Mouse (Mus musculus) lung, adult 2 months (tissue): Measurements from ENCODE around the gene Desi2.

ENCODE experiments used
- CTCF ChIP-seq: fragments of 200-500 bp; IDR thresholded peaks from 2 replicates; pipeline ENCODE4 v1.5.1; 2011; ENCODE audit warnings: mild to moderate bottlenecking, low read length, control low read depth; ENCODE audit not compliant: insufficient read depth
- POLR2A ChIP-seq: fragments of 200-500 bp; IDR thresholded peaks from 2 replicates; pipeline ENCODE4 v1.6.1; 2011; ENCODE audit warnings: low read depth, mild to moderate bottlenecking, control low read depth, low read length, borderline replicate concordance; ENCODE audit errors: extremely low read depth

DNA sequence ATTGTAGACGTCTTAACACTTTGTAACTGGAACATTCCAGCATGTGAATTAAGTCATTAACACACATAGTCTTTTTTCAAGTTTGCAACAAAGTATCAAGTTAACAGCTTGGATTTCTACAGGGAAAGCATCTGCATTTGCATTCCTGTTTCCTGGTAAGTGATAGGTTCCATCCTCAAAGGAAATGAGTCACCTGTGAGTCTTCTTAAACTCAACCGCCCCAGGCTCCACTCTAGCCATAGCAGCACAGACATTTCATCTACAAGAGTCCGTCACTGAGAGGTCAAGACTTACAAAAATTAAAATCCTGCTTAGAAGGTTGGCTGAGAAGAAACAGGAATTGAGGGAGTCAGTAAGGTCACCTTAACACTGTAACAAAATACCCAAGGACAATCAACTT lies 104.5 kb downstream of the Desi2 start:
- TF ChIP-seq CTCF (no peak), POLR2A (no peak)
